Mouse (Mus musculus): Measurements from ENCODE around the gene Nags. TPM values are rescaled to one million over a fixed set of nuclear protein-coding genes. Genes with fewer than 3 reads are reported as not detected.

The Nags gene
- total and polyA plus RNA-seq, 3 experiments, result 5.4 to 9.7 TPM; not detected in 1

GRCm38 (mm10) chr11:102168689-102169088 is 23.4 kb downstream of the Nags start:
- TF ChIP-seq MYC (IDR thresholded peaks at IDR 0.05; ENCODE audit: low read depth, low read length) (no peak), CHD1 (IDR thresholded peaks at IDR 0.05; ENCODE audit: low read depth, low read length) (no peak), MAZ (IDR thresholded peaks at IDR 0.05; ENCODE audit: low read depth, low read length) (no peak), POLR2A (IDR thresholded peaks at IDR 0.05; ENCODE audit: control insufficient read depth in 1 of 2, insufficient read depth in 1 of 2, low read depth in 1 of 2, low read length in 2 of 2, poor library complexity in 1 of 2) (no peak), UBTF (IDR thresholded peaks at IDR 0.05; ENCODE audit: borderline replicate concordance, insufficient read depth, low read depth, low read length) (no peak), E2F4 (IDR thresholded peaks at IDR 0.05; ENCODE audit: borderline replicate concordance, low read depth, low read length) (no peak), ZNF384 (IDR thresholded peaks at IDR 0.05; ENCODE audit: low read depth, low read length) (no peak), GABPA (IDR thresholded peaks at IDR 0.05; ENCODE audit: low read depth, low read length) (no peak), ZKSCAN1 (IDR thresholded peaks at IDR 0.05; ENCODE audit: low read depth, low read length) (no peak), TAL1 (IDR thresholded peaks at IDR 0.05; ENCODE audit: low read length) (no peak), USF2 (IDR thresholded peaks at IDR 0.05; ENCODE audit: borderline replicate concordance in 1 of 2, insufficient read depth in 1 of 2, low read depth in 1 of 2, low read length in 2 of 2) (no peak), MAFK (IDR thresholded peaks at IDR 0.05; ENCODE audit: borderline replicate concordance, low read depth, low read length) (no peak), EP300 (IDR thresholded peaks at IDR 0.05; ENCODE audit: low read depth in 1 of 2, low read length in 2 of 2) (no peak), MAX (IDR thresholded peaks at IDR 0.05; ENCODE audit: low read length) (no peak), GATA1 (IDR thresholded peaks at IDR 0.05; ENCODE audit: low read depth, low read length) (no peak), MYB (IDR thresholded peaks at IDR 0.05; ENCODE audit: low read depth, low read length) (no peak), POLR2AphosphoS2 (IDR thresholded peaks at IDR 0.05; ENCODE audit: low read length) (no peak), JUND (IDR thresholded peaks at IDR 0.05; ENCODE audit: low read depth, low read length) (no peak)
- Histone ChIP-seq H3K79me2 (ENCODE audit: control insufficient read depth, insufficient read depth, low read length, poor library complexity) (peaks cover 18% of the 10 kb centered on the region), H3K27me3 (ENCODE audit: control insufficient read depth in 1 of 2, insufficient read depth in 2 of 2, low read length in 2 of 2) (no peaks in the 10 kb centered on the region), H3K9me3 (replicated peaks; ENCODE audit: insufficient read depth, low read length) (no peaks in the 10 kb centered on the region), H3K36me3 (ENCODE audit: control insufficient read depth in 1 of 2, insufficient read depth in 2 of 2, low read length in 2 of 2) (peaks cover 0 to 32% of the 10 kb centered on the region in 2 experiments; a peak in 2 of 4 replicates), H3K4me1 (ENCODE audit: control insufficient read depth in 1 of 2, insufficient read depth in 2 of 2, low read length in 2 of 2) (no peaks in the 10 kb centered on the region), H3K27ac (ENCODE audit: control insufficient read depth, low read depth, low read length) (no peak overlapping the region), H3K4me3 (ENCODE audit: control insufficient read depth in 1 of 2, insufficient read depth in 1 of 2, low read depth in 2 of 2, low read length in 2 of 2) (no peak overlapping the region), H3K9ac (ENCODE audit: control insufficient read depth, low read depth, low read length, poor library complexity, severe bottlenecking) (no peak overlapping the region)
- DNase-seq (ENCODE audit: low read depth, low spot score), result no peak

- no peak overlapping the region for H3K27ac ChIP-seq (ENCODE audit: control insufficient read depth, low read depth, low read length)
- 0 out of 2 replicates have a peak, but pooled peaks have one; percentile 16 for TF ChIP-seq ZKSCAN1 (IDR thresholded peaks at IDR 0.05; ENCODE audit: low read depth, low read length)
- TF ChIP-seq MAFK (IDR thresholded peaks at IDR 0.05; ENCODE audit: borderline replicate concordance, low read depth, low read length), result no peak
- no peak for TF ChIP-seq BHLHE40 (IDR thresholded peaks at IDR 0.05; ENCODE audit: borderline replicate concordance, low read depth, low read length)
- TF ChIP-seq MAX (IDR thresholded peaks at IDR 0.05; ENCODE audit: low read length), result no peak
- no peak for TF ChIP-seq POLR2A (IDR thresholded peaks at IDR 0.05; ENCODE audit: control insufficient read depth in 1 of 2, insufficient read depth in 1 of 2, low read depth in 1 of 2, low read length in 2 of 2, poor library complexity in 1 of 2)
- DNase-seq (ENCODE audit: low read depth, low spot score), result no peak
- H3K4me1 ChIP-seq (ENCODE audit: control insufficient read depth in 1 of 2, insufficient read depth in 2 of 2, low read length in 2 of 2), result peaks cover 0 to 9% of the 10 kb centered on the region in 2 experiments; a peak in 3 of 4 replicates
- H3K4me3 ChIP-seq (ENCODE audit: control insufficient read depth in 1 of 2, insufficient read depth in 1 of 2, low read depth in 2 of 2, low read length in 2 of 2), result no peak overlapping the region
- peaks cover 24 to 45% of the 10 kb centered on the region in 2 experiments for H3K36me3 ChIP-seq (ENCODE audit: control insufficient read depth in 1 of 2, insufficient read depth in 2 of 2, low read length in 2 of 2)
- no peaks in the 10 kb centered on the region for H3K27me3 ChIP-seq (ENCODE audit: control insufficient read depth in 1 of 2, insufficient read depth in 2 of 2, low read length in 2 of 2)
- peaks cover 57% of the 10 kb centered on the region for H3K79me2 ChIP-seq (ENCODE audit: control insufficient read depth, insufficient read depth, low read length, poor library complexity)
- H3K9me3 ChIP-seq (replicated peaks; ENCODE audit: insufficient read depth, low read length), result no peaks in the 10 kb centered on the region
- H3K9ac ChIP-seq (ENCODE audit: control insufficient read depth, low read depth, low read length, poor library complexity, severe bottlenecking), result no peak overlapping the region
Measured at GRCm38 (mm10) chr11:102179836-102180235, 34.5 kb downstream of the Nags start.

Data from MEL (cell line).